Mouse (Mus musculus) left cerebral cortex, adult 2 months (tissue): ENCODE data around the gene Epb41l4b. TPM values are rescaled to one million over a fixed set of nuclear protein-coding genes. Genes with fewer than 3 reads are reported as not detected.
A peak's percentile ranks its signal among the peaks of the same experiment; 100 is the strongest.

Experiments used
- DNase-seq, 2 experiments: peaks; one replicate each; pipeline ENCODE4 v3.0.0; 2021 to 2022; ENCODE audit warnings: low spot score in 2 of 2, mixed read lengths in 1 of 2; ENCODE audit errors: extremely low spot score in 1 of 2
- H3K27ac ChIP-seq: fragments of 200-600 bp; 2 replicates; pipeline ENCODE4 v1.8.1; 2022
- H3K4me3 ChIP-seq: fragments of 200-600 bp; 2 replicates; pipeline ENCODE4 v1.8.1; 2022
- CTCF ChIP-seq: fragments of 200-600 bp; IDR thresholded peaks from 2 replicates; pipeline ENCODE4 v1.8.1; 2022; ENCODE audit warnings: antibody characterized with exemption, mild to moderate bottlenecking, moderate library complexity
- intact Hi-C: fragments of 180-260 bp; cut with DNase I; formaldehyde crosslinking; loops from one replicate; pipeline ENCODE4 v1.15.1; 2025
- long read RNA-seq, 2 experiments: library from polyadenylated mRNA; stranded (forward); transcript quantifications; one replicate each; pipeline ENCODE4 v2.0.0; 2021; ENCODE audit warnings: borderline mapping rate in 2 of 2
- total RNA-seq, 2 experiments: library from RNA; stranded (reverse); gene quantifications; 2 replicates each; pipeline ENCODE4 v1.2.3; 2021

Epb41l4b gene
- total RNA-seq = 10 to 100 TPM; 37.7 to 42.8 TPM
- long read RNA-seq, experiment 1, full-length matches to known transcripts = 7 of 32 reads
- long read RNA-seq, experiment 1, partial matches to known transcripts = 4 of 32 reads
- long read RNA-seq, experiment 1, other reads (novel, unspliced or antisense) = 21 of 32 reads
- long read RNA-seq, experiment 2, full-length matches to known transcripts = 5 of 22 reads
- long read RNA-seq, experiment 2, partial matches to known transcripts = 7 of 22 reads
- long read RNA-seq, experiment 2, other reads (novel, unspliced or antisense) = 10 of 22 reads

GRCm38 (mm10) chr4:57143026-57143937 is at the start of gene Epb41l4b:
TSS of gene Epb41l4b (minus strand) at chr4:57143437.
- Histone ChIP-seq H3K27ac (peak within 1 kb of the TSS; percentile 53; the same call in 1 of the 2 replicates), H3K4me3 (peak within 1 kb of the TSS; percentile 71)
- peak; percentile 90 for TF ChIP-seq CTCF
- intact Hi-C loops = loop anchor here (1.0 to 10.0 kb wide), 3 partner anchors 78 to 132 kb away; no protein-coding TSS in a partner anchor
- peak; percentile 85 to 88 for DNase-seq

GRCm38 (mm10) chr4:57191543-57192283 is 48.5 kb upstream of the Epb41l4b start:
- TF ChIP-seq CTCF = no peak
- no peak for DNase-seq
- intact Hi-C loops = no loop called here

GRCm38 (mm10) chr4:57189881-57190280 is 46.6 kb upstream of the Epb41l4b start:
- no peak for DNase-seq

More at GRCm38 (mm10) chr4:57191543-57192283, 48.5 kb upstream of the Epb41l4b start:
- no peak overlapping the region for H3K4me3 ChIP-seq
- H3K27ac ChIP-seq = peak overlapping the region; percentile 8; the same call in 1 of the 2 replicates

GRCm38 (mm10) chr4:57186035-57186434 is 42.8 kb upstream of the Epb41l4b start:
- DNase-seq = no peak
- Histone ChIP-seq H3K4me3 (no peak overlapping the region), H3K27ac (no peak overlapping the region)
- intact Hi-C loops = no loop called here
- TF ChIP-seq CTCF = no peak

More at GRCm38 (mm10) chr4:57189881-57190280, 46.6 kb upstream of the Epb41l4b start:
- Histone ChIP-seq H3K4me3 (no peak overlapping the region), H3K27ac (no peak overlapping the region)
- no peak for TF ChIP-seq CTCF
- intact Hi-C loops = no loop called here

- intact Hi-C loops = no loop called here
- DNase-seq = no peak
- no peak overlapping the region for H3K27ac ChIP-seq
- no peak overlapping the region for H3K4me3 ChIP-seq
- TF ChIP-seq CTCF = no peak
Observed at GRCm38 (mm10) chr4:57185462-57185861, 42.2 kb upstream of the Epb41l4b start.

GRCm38 (mm10) chr4:57183493-57183892 is 40.3 kb upstream of the Epb41l4b start:
- TF ChIP-seq CTCF = no peak
- Histone ChIP-seq H3K4me3 (no peak overlapping the region), H3K27ac (no peak overlapping the region)
- DNase-seq = no peak
- intact Hi-C loops = loop anchor here (5.0 kb wide), 1 partner anchor 116 kb away; no protein-coding TSS in a partner anchor

GRCm38 (mm10) chr4:57181538-57181937 is 38.3 kb upstream of the Epb41l4b start:
- no peak for DNase-seq

GRCm38 (mm10) chr4:57178881-57179280 is 35.6 kb upstream of the Epb41l4b start:
- no peak for DNase-seq

More at GRCm38 (mm10) chr4:57181538-57181937, 38.3 kb upstream of the Epb41l4b start:
- Histone ChIP-seq H3K4me3 (no peak overlapping the region), H3K27ac (no peak overlapping the region)
- intact Hi-C loops = loop anchor here (5.0 kb wide), 1 partner anchor 114 kb away; no protein-coding TSS in a partner anchor
- TF ChIP-seq CTCF = peak; percentile 49

GRCm38 (mm10) chr4:57175329-57175728 is 32.1 kb upstream of the Epb41l4b start:
- no peak for DNase-seq
- no peak overlapping the region for H3K27ac ChIP-seq
- H3K4me3 ChIP-seq = no peak overlapping the region
- TF ChIP-seq CTCF = no peak
- intact Hi-C loops = no loop called here

More at GRCm38 (mm10) chr4:57178881-57179280, 35.6 kb upstream of the Epb41l4b start:
- no peak overlapping the region for H3K4me3 ChIP-seq
- no peak overlapping the region for H3K27ac ChIP-seq
- intact Hi-C loops = no loop called here
- no peak for TF ChIP-seq CTCF

- H3K27ac ChIP-seq = no peak overlapping the region
- DNase-seq = no peak
- no peak for TF ChIP-seq CTCF
- no peak overlapping the region for H3K4me3 ChIP-seq
- intact Hi-C loops = no loop called here
Observed at GRCm38 (mm10) chr4:57172861-57173260, 29.6 kb upstream of the Epb41l4b start.

GRCm38 (mm10) chr4:57171817-57172216 is 28.6 kb upstream of the Epb41l4b start:
- intact Hi-C loops = no loop called here
- Histone ChIP-seq H3K27ac (no peak overlapping the region; the same call in 1 of the 2 replicates), H3K4me3 (no peak overlapping the region)
- TF ChIP-seq CTCF = no peak
- no peak for DNase-seq
